Mouse (Mus musculus) liver, embryonic 14.5 days (tissue): ENCODE results near the gene Rnh1. TPM values are rescaled to one million over a fixed set of nuclear protein-coding genes. Genes with fewer than 3 reads are reported as not detected.

Source experiments
- ATAC-seq: fragments of 200-750 bp; cut with Nextera tagmentation; 2 replicates; pipeline ENCODE4 v1.8.0; 2017; ENCODE audit warnings: moderate number of reproducible peaks, mild to moderate bottlenecking, moderate library complexity; ENCODE audit not compliant: insufficient read depth
- DNase-seq, 3 experiments: peaks; one replicate each; pipeline ENCODE4 v3.0.0-alpha.2; 2012 to 2013; ENCODE audit warnings: low read depth in 3 of 3, low spot score in 3 of 3
- H3K27ac ChIP-seq: fragments of 300-500 bp; sonication (generic); 2 replicates; pipeline ENCODE4 v1.5.1; 2014; ENCODE audit warnings: moderate library complexity, mild to moderate bottlenecking, control low read depth, inconsistent platforms
- H3K27me3 ChIP-seq: fragments of 300-500 bp; sonication (generic); 2 replicates; pipeline ENCODE4 v1.6.1; 2014; ENCODE audit warnings: mild to moderate bottlenecking, low read length, moderate library complexity; ENCODE audit not compliant: control insufficient read depth, insufficient read depth
- H3K36me3 ChIP-seq: fragments of 300-500 bp; sonication (generic); replicated peaks from 2 replicates; pipeline ENCODE4 v1.6.1; 2014; ENCODE audit warnings: low read depth; ENCODE audit not compliant: control insufficient read depth, insufficient read depth
- H3K4me1 ChIP-seq, 2 experiments: fragments of 200-500 bp in 1 of 2; fragments of 300-500 bp in 1 of 2; sonication (generic) in 1 of 2; replicated peaks; 2 replicates each; pipeline ENCODE4 v1.6.1; 2012 to 2014; ENCODE audit warnings: antibody characterized with exemption in 1 of 2, inconsistent platforms in 1 of 2, low read length in 1 of 2; ENCODE audit not compliant: control insufficient read depth in 2 of 2, insufficient read depth in 2 of 2
- H3K4me2 ChIP-seq: fragments of 300-500 bp; sonication (generic); 2 replicates; pipeline ENCODE4 v1.6.1; 2014; ENCODE audit warnings: low read depth, mild to moderate bottlenecking, control low read depth, moderate library complexity
- H3K4me3 ChIP-seq, 2 experiments: fragments of 200-500 bp in 1 of 2; fragments of 300-500 bp in 1 of 2; sonication (generic) in 1 of 2; 2 replicates each; pipeline ENCODE4 v1.5.1; 2012 to 2014; ENCODE audit warnings: low read depth in 2 of 2, low read length in 2 of 2, mild to moderate bottlenecking in 2 of 2, control low read depth in 1 of 2, inconsistent platforms in 1 of 2, moderate library complexity in 1 of 2; ENCODE audit not compliant: insufficient read depth in 1 of 2
- H3K9ac ChIP-seq: fragments of 300-500 bp; sonication (generic); replicated peaks from 2 replicates; pipeline ENCODE4 v1.6.1; 2014; ENCODE audit warnings: mild to moderate bottlenecking, control low read depth, moderate library complexity
- H3K9me3 ChIP-seq: fragments of 300-500 bp; sonication (generic); 2 replicates; pipeline ENCODE4 v1.6.1; 2016; ENCODE audit warnings: low read length, mixed read lengths; ENCODE audit not compliant: control insufficient read depth
- CTCF ChIP-seq: IDR thresholded peaks from 2 replicates; pipeline ENCODE4 v1.5.1; 2016; ENCODE audit warnings: antibody characterized with exemption, low read depth, control low read depth
- EP300 ChIP-seq: IDR thresholded peaks from 2 replicates; pipeline ENCODE4 v1.6.1; 2016; ENCODE audit warnings: antibody characterized with exemption, low read depth
- WGBS: fragments of 180-500 bp; shearing (Covaris S2); extraction: QIAGEN DNeasy Blood & Tissue Kit; methylation state at CpG from one replicate; pipeline ENCODE4 v1.1.7; 2014; ENCODE audit not compliant: insufficient replicate concordance; 5-methylcytosine and 5-hydroxymethylcytosine counted together
- microRNA counts: library from miRNA; unstranded; fragments of <30 nt; microRNA quantifications from one replicate; lab custom pipeline; 2016
- microRNA-seq: library from miRNA; unstranded; fragments of <30 nt; microRNA quantifications from one replicate; pipeline ENCODE4, GENCODE M21; 2016
- polyA plus RNA-seq, 2 experiments: library from polyadenylated mRNA; depleted of rRNA in 1 of 2; stranded (reverse) in 1 of 2; unstranded in 1 of 2; fragments of >200 nt; fragmentation: Nextera tagmentation in 1 of 2; extraction: Ambion mirVana in 1 of 2; gene quantifications; 2 replicates each; pipeline versions ENCODE4 v1.2.1 to v1.2.3; 2012 to 2014

Gene Rnh1
- polyA plus RNA-seq, 2 experiments, result 26.5 to 54.6 TPM

DNA sequence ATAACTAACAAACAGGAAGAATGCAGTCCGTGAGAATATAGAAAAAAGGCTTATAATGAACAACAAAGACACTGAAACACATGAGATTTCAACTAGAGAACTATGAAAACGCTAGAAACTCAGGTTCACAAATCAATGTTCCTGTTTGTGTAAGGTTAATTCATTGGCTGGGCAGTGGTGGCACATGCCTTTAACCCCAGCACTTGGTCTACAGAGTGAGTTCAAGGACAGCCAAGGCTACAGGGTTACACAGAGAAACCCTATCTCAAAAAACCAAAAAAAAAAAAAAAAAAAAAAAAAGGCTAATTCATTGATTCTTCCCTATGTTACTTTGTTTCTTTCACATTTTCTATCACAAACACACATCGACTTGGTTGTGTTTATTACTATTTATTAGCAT lies 52.1 kb downstream of the Rnh1 start:
- Histone ChIP-seq H3K4me1 (peaks cover 51 to 58% of the 10 kb centered on the region in 2 experiments), H3K4me3 (no peak overlapping the region), H3K27ac (peak overlapping the region; percentile 49), H3K36me3 (no peaks in the 10 kb centered on the region), H3K9me3 (no peaks in the 10 kb centered on the region), H3K4me2 (no peak overlapping the region), H3K27me3 (no peaks in the 10 kb centered on the region), H3K9ac (no peak overlapping the region)
- no peak for ATAC-seq
- no peak for DNase-seq
- 64% methylated on average over 3 of the region's 3 CpGs for WGBS
- TF ChIP-seq EP300 (no peak), CTCF (no peak)

DNA sequence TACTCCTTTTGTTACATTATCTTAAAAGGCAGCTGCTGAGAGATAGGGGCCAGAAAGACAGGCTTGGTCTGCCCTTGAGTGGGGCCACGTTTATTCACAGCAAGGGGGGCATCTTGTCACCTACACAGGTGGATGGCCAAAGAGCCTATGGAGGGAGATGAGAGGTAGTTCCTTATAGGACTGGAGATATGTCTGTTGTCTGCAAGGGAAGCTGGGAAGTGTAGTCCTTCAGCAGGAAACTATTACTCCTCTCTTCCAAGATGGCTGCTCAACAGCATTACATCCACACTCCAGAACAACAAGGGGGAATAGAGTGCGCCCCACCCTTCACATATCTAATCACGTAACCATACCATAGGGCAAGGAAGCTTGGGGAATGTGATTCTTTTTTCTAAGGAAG lies 53.2 kb downstream of the Rnh1 start:
- ATAC-seq (no peak), DNase-seq (no peak)
- Histone ChIP-seq H3K27me3 (no peaks in the 10 kb centered on the region), H3K4me1 (peaks cover 43 to 47% of the 10 kb centered on the region in 2 experiments), H3K9ac (no peak overlapping the region), H3K27ac (no peak overlapping the region), H3K9me3 (no peaks in the 10 kb centered on the region), H3K4me2 (no peak overlapping the region), H3K4me3 (no peak overlapping the region), H3K36me3 (no peaks in the 10 kb centered on the region)
- TF ChIP-seq CTCF (no peak), EP300 (no peak)
- WGBS, result 38% methylated on average over 3 of the region's 3 CpGs

DNA sequence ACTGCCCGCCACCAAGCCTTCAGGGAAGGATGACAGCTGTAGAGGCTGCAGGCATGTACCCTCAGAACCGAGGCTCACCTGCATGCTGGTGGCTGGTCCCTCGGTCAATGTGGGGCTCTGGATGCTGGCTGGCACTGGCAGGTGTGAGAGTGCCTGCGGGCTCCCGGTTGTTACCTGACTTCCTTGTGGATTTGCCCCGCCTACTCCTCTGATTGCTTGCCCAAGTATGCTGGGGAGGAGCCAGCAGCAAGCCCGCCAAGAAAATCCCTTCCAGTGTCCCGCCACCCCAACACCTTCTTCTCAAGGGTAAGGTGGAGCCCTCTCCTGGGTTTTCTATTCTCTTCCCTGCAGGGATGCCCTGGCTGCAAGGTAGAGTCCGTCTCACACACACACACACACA lies 55.0 kb downstream of the Rnh1 start, which contains the start of gene Ano9:
Gene Ano9, minus strand, starts transcription at position 171 of the 400 bp plus-strand sequence.
- ATAC-seq (no peak), DNase-seq (no peak)
- Histone ChIP-seq H3K27me3 (no peaks in the 10 kb centered on the region), H3K9ac (no peak within 1 kb of the TSS), H3K4me3 (no peak within 1 kb of the TSS), H3K36me3 (no peaks in the 10 kb centered on the region), H3K9me3 (no peaks in the 10 kb centered on the region), H3K4me1 (peaks cover 35 to 36% of the 10 kb centered on the region in 2 experiments), H3K4me2 (no peak within 1 kb of the TSS), H3K27ac (no peak within 1 kb of the TSS)
- WGBS, result 34% methylated on average over 9 of the region's 9 CpGs
- TF ChIP-seq CTCF, result no peak
- no peak for TF ChIP-seq EP300

DNA sequence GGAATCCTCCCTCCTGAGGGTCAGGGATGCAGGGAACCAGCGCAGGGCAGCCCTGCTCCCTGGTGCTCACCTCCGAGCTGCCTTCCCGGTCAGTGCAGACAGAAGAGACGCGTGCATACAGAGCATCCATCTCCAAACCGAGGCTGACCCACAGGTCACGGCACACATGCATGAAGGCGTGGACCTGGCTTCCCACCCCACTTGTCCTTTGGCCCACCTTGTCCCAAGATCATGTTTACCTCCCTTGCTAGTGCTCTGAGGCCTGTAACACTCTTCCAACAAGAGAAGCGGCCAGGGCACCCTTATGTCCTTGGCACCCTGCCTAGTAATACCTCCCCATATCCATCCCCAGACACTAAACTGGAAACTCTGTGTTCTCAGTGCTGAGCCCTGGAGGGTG lies 56.8 kb downstream of the Rnh1 start:
- H3K9me3 ChIP-seq, result no peaks in the 10 kb centered on the region
- no peak overlapping the region for H3K4me2 ChIP-seq
- peaks cover 21 to 24% of the 10 kb centered on the region in 2 experiments for H3K4me1 ChIP-seq
- no peak overlapping the region for H3K27ac ChIP-seq
- ATAC-seq (no peak), DNase-seq (no peak)
- H3K36me3 ChIP-seq, result no peaks in the 10 kb centered on the region
- H3K27me3 ChIP-seq, result no peaks in the 10 kb centered on the region
- H3K4me3 ChIP-seq, result no peak overlapping the region
- no peak for TF ChIP-seq CTCF
- TF ChIP-seq EP300, result no peak
- H3K9ac ChIP-seq, result no peak overlapping the region
- 80% methylated on average over 9 of the region's 9 CpGs for WGBS

MicroRNAs within 50 kb of the gene (microRNA counts, 519-probe panel; counts per million panel counts)
- microRNA mmu-miR-210 (lab: Ali Mortazavi, UCI), result 6,333 counts per million, percentile 52 among the panel's probes with 10 or more counts

Small RNA genes lying within 50 kb of the gene (microRNA-seq; reads per million reads assigned to microRNA genes)
- gene Mir210, result 1,144 reads per million, percentile 74 among the genes with 10 or more reads in this experiment

Other genes starting within 250 kb of the Rnh1 start
- 7.2 TPM in 2 replicates for gene Pgghg, start 231.5 kb downstream of the Rnh1 start, polyA plus RNA-seq (2012; rRNA removed)
- 4.5 and 4.9 TPM in 2 replicates for gene Pgghg, start 231.5 kb downstream of the Rnh1 start, polyA plus RNA-seq (2014; fragmentation: Nextera tagmentation; extraction: Ambion mirVana)
- gene Ifitm5, start 222.6 kb downstream of the Rnh1 start, polyA plus RNA-seq (2012; rRNA removed), result 0.17 and 0.33 TPM in 2 replicates
- 0.30 and 0.32 TPM in 2 replicates for gene Ifitm5, start 222.6 kb downstream of the Rnh1 start, polyA plus RNA-seq (2014; fragmentation: Nextera tagmentation; extraction: Ambion mirVana)
- not detected in 2 replicates for gene Gm45717, start 216.9 kb downstream of the Rnh1 start, polyA plus RNA-seq (2012; rRNA removed)
- not detected in 2 replicates for gene Gm45717, start 216.9 kb downstream of the Rnh1 start, polyA plus RNA-seq (2014; fragmentation: Nextera tagmentation; extraction: Ambion mirVana)
- 217 and 258 TPM in 2 replicates for gene Ifitm2, start 216.9 kb downstream of the Rnh1 start, polyA plus RNA-seq (2012; rRNA removed)
- gene Ifitm2, start 216.9 kb downstream of the Rnh1 start, polyA plus RNA-seq (2014; fragmentation: Nextera tagmentation; extraction: Ambion mirVana), result 405 and 432 TPM in 2 replicates
- 34.2 and 35.7 TPM in 2 replicates for gene Ifitm1, start 205.6 kb downstream of the Rnh1 start, polyA plus RNA-seq (2012; rRNA removed)
- 20.2 and 30.9 TPM in 2 replicates for gene Ifitm1, start 205.6 kb downstream of the Rnh1 start, polyA plus RNA-seq (2014; fragmentation: Nextera tagmentation; extraction: Ambion mirVana)
- 27.8 and 30.8 TPM in 2 replicates for gene Ifitm3, start 162.1 kb downstream of the Rnh1 start, polyA plus RNA-seq (2012; rRNA removed)
- gene Ifitm3, start 162.1 kb downstream of the Rnh1 start, polyA plus RNA-seq (2014; fragmentation: Nextera tagmentation; extraction: Ambion mirVana), result 61.5 and 73.5 TPM in 2 replicates
- gene Ifitm6, start 154.9 kb downstream of the Rnh1 start, polyA plus RNA-seq (2012; rRNA removed), result 8.3 and 9.2 TPM in 2 replicates
- gene Ifitm6, start 154.9 kb downstream of the Rnh1 start, polyA plus RNA-seq (2014; fragmentation: Nextera tagmentation; extraction: Ambion mirVana), result 6.0 and 9.6 TPM in 2 replicates
- gene Gm17387, start 143.7 kb downstream of the Rnh1 start, polyA plus RNA-seq (2012; rRNA removed), result not detected in 2 replicates
- gene Gm17387, start 143.7 kb downstream of the Rnh1 start, polyA plus RNA-seq (2014; fragmentation: Nextera tagmentation; extraction: Ambion mirVana), result not detected in 2 replicates
- 0.64 and 0.84 TPM in 2 replicates for gene B4galnt4, start 111.8 kb downstream of the Rnh1 start, polyA plus RNA-seq (2012; rRNA removed)
- gene B4galnt4, start 111.8 kb downstream of the Rnh1 start, polyA plus RNA-seq (2014; fragmentation: Nextera tagmentation; extraction: Ambion mirVana), result 0.39 and 0.68 TPM in 2 replicates
- gene Pkp3, start 94.6 kb downstream of the Rnh1 start, polyA plus RNA-seq (2012; rRNA removed), result 0.33 and 0.51 TPM in 2 replicates
- 0.36 and 0.80 TPM in 2 replicates for gene Pkp3, start 94.6 kb downstream of the Rnh1 start, polyA plus RNA-seq (2014; fragmentation: Nextera tagmentation; extraction: Ambion mirVana)
- 9.8 and 10.8 TPM in 2 replicates for gene Sigirr, start 72.3 kb downstream of the Rnh1 start, polyA plus RNA-seq (2012; rRNA removed)
- 16.0 and 18.4 TPM in 2 replicates for gene Sigirr, start 72.3 kb downstream of the Rnh1 start, polyA plus RNA-seq (2014; fragmentation: Nextera tagmentation; extraction: Ambion mirVana)
- gene Ano9, start 55.1 kb downstream of the Rnh1 start, polyA plus RNA-seq (2012; rRNA removed), result 0.30 and 0.53 TPM in 2 replicates
- gene Ano9, start 55.1 kb downstream of the Rnh1 start, polyA plus RNA-seq (2014; fragmentation: Nextera tagmentation; extraction: Ambion mirVana), result 0.24 and 0.27 TPM in 2 replicates
- 72.2 and 72.8 TPM in 2 replicates for gene Ptdss2, start 50.5 kb downstream of the Rnh1 start, polyA plus RNA-seq (2012; rRNA removed)
- 111 and 130 TPM in 2 replicates for gene Ptdss2, start 50.5 kb downstream of the Rnh1 start, polyA plus RNA-seq (2014; fragmentation: Nextera tagmentation; extraction: Ambion mirVana)
- gene Hras, start 21.1 kb upstream of the Rnh1 start, polyA plus RNA-seq (2012; rRNA removed), result 50.8 and 66.8 TPM in 2 replicates
- gene Hras, start 21.1 kb upstream of the Rnh1 start, polyA plus RNA-seq (2014; fragmentation: Nextera tagmentation; extraction: Ambion mirVana), result 84.4 and 102 TPM in 2 replicates
- 15.3 and 20.3 TPM in 2 replicates for gene Lrrc56, start 21.3 kb upstream of the Rnh1 start, polyA plus RNA-seq (2012; rRNA removed)
- 10.4 and 10.9 TPM in 2 replicates for gene Lrrc56, start 21.3 kb upstream of the Rnh1 start, polyA plus RNA-seq (2014; fragmentation: Nextera tagmentation; extraction: Ambion mirVana)
- 2.0 and 2.3 TPM in 2 replicates for gene Lmntd2, start 41.2 kb upstream of the Rnh1 start, polyA plus RNA-seq (2012; rRNA removed)
- 0.25 and 0.66 TPM in 2 replicates for gene Lmntd2, start 41.2 kb upstream of the Rnh1 start, polyA plus RNA-seq (2014; fragmentation: Nextera tagmentation; extraction: Ambion mirVana)
- 21.6 and 28.3 TPM in 2 replicates for gene Rassf7, start 43.0 kb upstream of the Rnh1 start, polyA plus RNA-seq (2012; rRNA removed)
- gene Rassf7, start 43.0 kb upstream of the Rnh1 start, polyA plus RNA-seq (2014; fragmentation: Nextera tagmentation; extraction: Ambion mirVana), result 16.8 and 22.4 TPM in 2 replicates
- gene Phrf1, start 55.9 kb upstream of the Rnh1 start, polyA plus RNA-seq (2012; rRNA removed), result 10.4 and 14.1 TPM in 2 replicates
- gene Phrf1, start 55.9 kb upstream of the Rnh1 start, polyA plus RNA-seq (2014; fragmentation: Nextera tagmentation; extraction: Ambion mirVana), result 25.7 and 28.3 TPM in 2 replicates
- 4.6 and 5.4 TPM in 2 replicates for gene Irf7, start 93.6 kb upstream of the Rnh1 start, polyA plus RNA-seq (2012; rRNA removed)
- 4.8 and 5.1 TPM in 2 replicates for gene Irf7, start 93.6 kb upstream of the Rnh1 start, polyA plus RNA-seq (2014; fragmentation: Nextera tagmentation; extraction: Ambion mirVana)
- 0.07 and 0.11 TPM in 2 replicates for gene Cdhr5, start 103.9 kb upstream of the Rnh1 start, polyA plus RNA-seq (2012; rRNA removed)
- gene Cdhr5, start 103.9 kb upstream of the Rnh1 start, polyA plus RNA-seq (2014; fragmentation: Nextera tagmentation; extraction: Ambion mirVana), result 0.24 and 0.27 TPM in 2 replicates
- gene Sct, start 106.3 kb upstream of the Rnh1 start, polyA plus RNA-seq (2012; rRNA removed), result 0.16 TPM in 1 of 2 replicates, not detected in the other
- 0.22 and 0.30 TPM in 2 replicates for gene Sct, start 106.3 kb upstream of the Rnh1 start, polyA plus RNA-seq (2014; fragmentation: Nextera tagmentation; extraction: Ambion mirVana)
- not detected in 2 replicates for gene Drd4, start 119.1 kb upstream of the Rnh1 start, polyA plus RNA-seq (2012; rRNA removed)
- not detected in 2 replicates for gene Drd4, start 119.1 kb upstream of the Rnh1 start, polyA plus RNA-seq (2014; fragmentation: Nextera tagmentation; extraction: Ambion mirVana)
- gene Deaf1, start 154.8 kb upstream of the Rnh1 start, polyA plus RNA-seq (2012; rRNA removed), result 6.9 and 7.8 TPM in 2 replicates
- 11.1 and 13.6 TPM in 2 replicates for gene Deaf1, start 154.8 kb upstream of the Rnh1 start, polyA plus RNA-seq (2014; fragmentation: Nextera tagmentation; extraction: Ambion mirVana)
- 10.7 and 13.6 TPM in 2 replicates for gene Tmem80, start 154.9 kb upstream of the Rnh1 start, polyA plus RNA-seq (2012; rRNA removed)
- 11.3 and 13.0 TPM in 2 replicates for gene Tmem80, start 154.9 kb upstream of the Rnh1 start, polyA plus RNA-seq (2014; fragmentation: Nextera tagmentation; extraction: Ambion mirVana)
- gene Eps8l2, start 166.0 kb upstream of the Rnh1 start, polyA plus RNA-seq (2012; rRNA removed), result 7.9 and 8.3 TPM in 2 replicates
- 6.6 and 7.7 TPM in 2 replicates for gene Eps8l2, start 166.0 kb upstream of the Rnh1 start, polyA plus RNA-seq (2014; fragmentation: Nextera tagmentation; extraction: Ambion mirVana)
- gene Taldo1, start 219.3 kb upstream of the Rnh1 start, polyA plus RNA-seq (2012; rRNA removed), result 212 and 266 TPM in 2 replicates
- gene Taldo1, start 219.3 kb upstream of the Rnh1 start, polyA plus RNA-seq (2014; fragmentation: Nextera tagmentation; extraction: Ambion mirVana), result 427 and 428 TPM in 2 replicates
- 13.8 and 16.9 TPM in 2 replicates for gene Gatd1, start 241.3 kb upstream of the Rnh1 start, polyA plus RNA-seq (2012; rRNA removed)
- gene Gatd1, start 241.3 kb upstream of the Rnh1 start, polyA plus RNA-seq (2014; fragmentation: Nextera tagmentation; extraction: Ambion mirVana), result 8.7 and 10.3 TPM in 2 replicates